Mouse (Mus musculus) intestine, embryonic 14.5 days (tissue): ENCODE results near the gene Selenom. TPM values are rescaled to one million over a fixed set of nuclear protein-coding genes. Genes with fewer than 3 reads are reported as not detected.

Experiments
- ATAC-seq: fragments of 200-750 bp; cut with Nextera tagmentation; replicated peaks from 2 replicates; pipeline ENCODE4 v1.8.0; 2017; ENCODE audit warnings: low read depth, moderate number of reproducible peaks, moderate TSS enrichment, moderate library complexity; ENCODE audit not compliant: low FRiP score, low TSS enrichment
- DNase-seq: peaks from one replicate; pipeline ENCODE4 v3.0.0-alpha.2; 2018; ENCODE audit warnings: low spot score
- H3K27ac ChIP-seq: fragments of 300-500 bp; sonication (generic); 2 replicates; pipeline ENCODE4 v1.5.1; 2014; ENCODE audit warnings: low read depth, mild to moderate bottlenecking, control low read depth
- H3K27me3 ChIP-seq: fragments of 300-500 bp; sonication (generic); replicated peaks from 2 replicates; pipeline ENCODE4 v1.6.1; 2014; ENCODE audit warnings: low read length, control low read depth; ENCODE audit not compliant: control insufficient read depth, insufficient read depth
- H3K36me3 ChIP-seq: fragments of 300-500 bp; sonication (generic); 2 replicates; pipeline ENCODE4 v1.6.1; 2014; ENCODE audit warnings: low read length, control low read depth; ENCODE audit not compliant: control insufficient read depth, insufficient read depth
- H3K4me1 ChIP-seq: fragments of 300-500 bp; sonication (generic); replicated peaks from 2 replicates; pipeline ENCODE4 v1.6.1; 2014; ENCODE audit warnings: low read length, control low read depth, mixed read lengths; ENCODE audit not compliant: control insufficient read depth, insufficient read depth
- H3K4me2 ChIP-seq: fragments of 300-500 bp; sonication (generic); 2 replicates; pipeline ENCODE4 v1.6.1; 2014; ENCODE audit warnings: low read length
- H3K4me3 ChIP-seq: fragments of 300-500 bp; sonication (generic); 2 replicates; pipeline ENCODE4 v1.5.1; 2014; ENCODE audit warnings: low read depth, low read length, control low read depth, mixed read lengths
- H3K9ac ChIP-seq: fragments of 300-500 bp; sonication (generic); 2 replicates; pipeline ENCODE4 v1.6.1; 2014; ENCODE audit warnings: mild to moderate bottlenecking, low read length
- H3K9me3 ChIP-seq: fragments of 300-500 bp; sonication (generic); 2 replicates; pipeline ENCODE4 v1.6.1; 2016; ENCODE audit warnings: low read length, control low read depth; ENCODE audit not compliant: control insufficient read depth
- WGBS: fragments of 180-500 bp; shearing (Covaris S2); extraction: QIAGEN DNeasy Blood & Tissue Kit; methylation state at CpG from one replicate; pipeline ENCODE4 v1.1.7; 2014; 5-methylcytosine and 5-hydroxymethylcytosine counted together
- polyA plus RNA-seq: library from polyadenylated mRNA; unstranded; fragments of >200 nt; fragmentation: Nextera tagmentation; extraction: Ambion mirVana; gene quantifications from 2 replicates; pipeline ENCODE4 v1.2.1, GENCODE M21; 2014

Gene Selenom
- polyA plus RNA-seq, 1 experiment from 2014 or later, result 160 TPM

DNA sequence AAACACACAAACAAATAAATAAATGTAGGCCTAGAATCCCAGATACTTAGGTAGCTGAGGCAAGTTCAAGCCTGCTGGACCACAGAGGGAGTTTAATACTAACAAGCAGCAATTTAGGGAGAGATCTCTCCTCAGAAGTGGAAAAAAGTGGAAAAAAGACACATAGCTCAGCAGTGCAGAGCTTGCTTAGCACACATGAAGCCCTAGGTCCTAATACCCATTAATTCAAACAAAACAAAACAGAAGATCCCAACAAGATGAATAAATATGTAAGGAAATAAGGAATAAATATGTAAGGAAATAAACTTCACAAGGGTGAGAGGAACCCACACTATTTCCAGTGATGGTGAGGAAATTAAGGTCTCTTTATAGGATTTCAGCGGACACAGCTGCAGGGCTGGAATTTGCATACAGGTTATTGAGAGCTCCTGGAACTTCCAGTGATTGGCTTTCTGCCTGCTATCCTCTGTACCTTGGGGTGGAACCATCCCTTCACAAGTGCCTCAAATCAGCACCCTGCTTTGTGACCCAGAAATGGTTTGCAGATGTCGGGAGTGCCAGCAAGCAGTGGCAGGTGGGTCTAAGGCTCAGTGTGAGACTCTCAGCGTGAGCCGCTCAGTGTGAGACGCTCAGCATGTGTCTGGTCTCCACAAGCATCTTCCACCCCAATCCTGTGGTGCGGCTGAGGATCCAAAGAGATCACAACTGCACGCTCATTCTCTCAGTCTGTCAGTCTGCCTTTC, 9.5 kb downstream of the Selenom start:
- ATAC-seq, result no peak

DNA sequence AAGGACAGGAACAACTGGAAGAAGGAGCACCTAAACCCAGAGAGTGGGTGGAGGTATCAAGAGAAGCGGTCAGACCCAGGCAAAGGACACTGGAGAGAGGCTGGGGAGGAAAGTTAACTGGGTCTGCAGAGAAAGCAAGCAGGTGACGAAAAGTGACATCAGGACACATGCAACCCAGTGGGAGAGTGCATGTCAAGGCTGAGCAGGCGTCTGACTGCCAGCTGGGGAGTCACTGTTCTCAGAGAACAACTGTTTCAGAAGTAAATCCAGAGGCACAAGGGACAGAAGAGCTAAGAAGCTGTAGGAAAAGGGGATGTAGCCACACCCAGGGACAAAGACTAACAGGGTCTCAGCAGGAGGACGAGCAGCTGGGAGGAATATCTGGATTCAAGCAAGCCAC, 11.1 kb downstream of the Selenom start:
- Histone ChIP-seq H3K4me3 (no peak overlapping the region), H3K4me1 (no peaks in the 10 kb centered on the region), H3K4me2 (no peak overlapping the region), H3K9me3 (no peaks in the 10 kb centered on the region), H3K36me3 (peaks cover 100% of the 10 kb centered on the region), H3K27me3 (no peaks in the 10 kb centered on the region), H3K27ac (no peak overlapping the region), H3K9ac (no peak overlapping the region)
- WGBS, result 87% methylated on average over 4 of the region's 4 CpGs
- no peak for ATAC-seq
- no peak for DNase-seq

More for the DNA sequence above, 9.5 kb downstream of the Selenom start:
- WGBS, result 87% methylated on average over 7 of the region's 7 CpGs
- peaks cover 98% of the 10 kb centered on the region for H3K36me3 ChIP-seq
- H3K4me1 ChIP-seq, result no peaks in the 10 kb centered on the region
- no peak overlapping the region for H3K4me2 ChIP-seq
- no peak for DNase-seq
- H3K9ac ChIP-seq, result no peak overlapping the region
- H3K27ac ChIP-seq, result no peak overlapping the region
- no peaks in the 10 kb centered on the region for H3K27me3 ChIP-seq
- H3K9me3 ChIP-seq, result no peaks in the 10 kb centered on the region
- H3K4me3 ChIP-seq, result no peak overlapping the region

DNA sequence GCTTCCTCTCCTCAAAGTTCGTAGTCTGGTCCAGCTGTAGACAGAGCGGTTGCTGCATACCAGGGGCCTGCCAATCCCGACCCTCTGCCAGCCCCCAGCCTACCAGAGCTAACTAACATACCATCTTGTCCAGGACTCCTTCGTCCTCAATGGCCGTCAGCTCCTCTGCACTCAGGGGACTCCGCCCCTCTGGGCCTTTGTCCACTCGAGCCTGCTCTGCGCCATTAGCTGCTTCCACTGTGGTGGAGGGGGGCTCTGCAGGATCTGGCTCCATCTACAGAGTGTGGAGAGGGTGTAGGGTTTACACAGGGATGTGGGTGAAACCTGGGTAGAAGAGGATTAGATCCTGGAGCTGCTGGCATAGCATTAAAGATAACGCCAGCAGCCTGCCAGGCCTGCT, 11.7 kb downstream of the Selenom start:
- Histone ChIP-seq H3K27me3 (no peaks in the 10 kb centered on the region), H3K27ac (no peak overlapping the region), H3K4me3 (no peak overlapping the region), H3K4me1 (no peaks in the 10 kb centered on the region), H3K9ac (no peak overlapping the region), H3K36me3 (peaks cover 100% of the 10 kb centered on the region), H3K4me2 (no peak overlapping the region), H3K9me3 (no peaks in the 10 kb centered on the region)
- ATAC-seq (no peak), DNase-seq (no peak)
- WGBS, result 81% methylated on average over 9 of the region's 9 CpGs

DNA sequence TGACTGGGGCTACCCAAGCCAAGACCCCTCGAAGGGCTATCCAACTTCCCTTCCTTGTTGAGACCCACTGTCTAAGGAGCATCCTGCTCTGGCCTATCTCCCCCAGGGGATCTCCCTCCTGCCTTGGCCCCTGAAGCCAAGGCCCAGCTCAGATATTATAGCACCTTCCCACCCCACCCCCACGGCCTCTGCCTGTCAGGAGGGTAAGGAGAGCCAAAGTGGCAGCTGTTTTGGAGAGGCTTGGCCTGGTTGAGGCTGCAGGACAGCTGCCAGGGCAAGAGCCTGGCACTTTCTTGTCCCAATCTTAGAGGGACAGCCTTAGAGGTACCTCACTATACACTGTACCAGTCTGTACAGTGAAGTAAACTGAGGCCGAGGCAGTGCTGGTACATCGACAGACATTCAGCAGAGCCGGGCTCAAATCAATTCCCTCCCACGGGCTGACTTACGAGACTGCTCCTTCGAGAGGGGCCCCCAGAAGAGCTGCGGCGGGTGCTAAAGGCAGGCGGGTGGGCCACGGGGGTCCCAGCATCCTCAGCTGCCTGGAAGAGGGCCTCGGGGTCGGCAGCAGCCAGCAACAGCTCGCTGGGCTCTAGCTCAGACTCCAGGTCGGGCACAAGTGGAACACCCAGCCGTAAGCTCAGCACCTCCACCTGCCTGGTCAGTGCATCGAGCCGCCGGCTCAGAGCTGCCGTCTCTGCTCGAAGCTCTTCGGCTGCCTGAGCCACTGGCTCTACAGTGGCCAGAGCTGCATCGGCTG, 12.7 kb downstream of the Selenom start:
- ATAC-seq, result no peak
- Histone ChIP-seq H3K4me1 (no peaks in the 10 kb centered on the region), H3K9ac (no peak overlapping the region), H3K27me3 (no peaks in the 10 kb centered on the region), H3K9me3 (no peaks in the 10 kb centered on the region), H3K27ac (no peak overlapping the region), H3K4me2 (no peak overlapping the region), H3K36me3 (peaks cover 100% of the 10 kb centered on the region), H3K4me3 (no peak overlapping the region)
- no peak for DNase-seq
- WGBS, result 91% methylated on average over 24 of the region's 24 CpGs

DNA sequence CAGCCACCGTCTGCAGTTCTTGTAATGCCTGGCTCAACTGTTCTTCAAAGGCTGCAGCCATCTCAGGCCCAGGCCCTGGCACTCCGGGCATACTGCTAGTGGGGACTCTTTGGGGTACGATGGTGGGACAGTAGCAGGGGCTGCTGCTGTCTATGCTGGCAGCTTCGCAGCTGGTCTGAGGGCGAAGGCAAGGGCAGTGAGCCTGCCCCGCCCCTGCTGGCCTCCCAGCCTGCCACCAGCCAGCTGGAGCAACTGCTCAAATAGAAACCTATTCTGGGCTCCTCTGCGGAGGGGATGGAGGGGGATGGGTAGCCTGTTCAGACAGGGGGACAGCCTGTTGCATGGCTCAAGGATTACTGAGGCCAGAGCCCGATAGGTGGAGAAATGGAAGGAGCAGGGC, 13.3 kb downstream of the Selenom start:
- Histone ChIP-seq H3K4me3 (no peak overlapping the region), H3K27me3 (no peaks in the 10 kb centered on the region), H3K36me3 (peaks cover 100% of the 10 kb centered on the region), H3K4me2 (no peak overlapping the region), H3K9me3 (no peaks in the 10 kb centered on the region), H3K4me1 (no peaks in the 10 kb centered on the region), H3K27ac (no peak overlapping the region), H3K9ac (no peak overlapping the region)
- DNase-seq (no peak), ATAC-seq (no peak)
- 89% methylated on average over 8 of the region's 8 CpGs for WGBS

DNA sequence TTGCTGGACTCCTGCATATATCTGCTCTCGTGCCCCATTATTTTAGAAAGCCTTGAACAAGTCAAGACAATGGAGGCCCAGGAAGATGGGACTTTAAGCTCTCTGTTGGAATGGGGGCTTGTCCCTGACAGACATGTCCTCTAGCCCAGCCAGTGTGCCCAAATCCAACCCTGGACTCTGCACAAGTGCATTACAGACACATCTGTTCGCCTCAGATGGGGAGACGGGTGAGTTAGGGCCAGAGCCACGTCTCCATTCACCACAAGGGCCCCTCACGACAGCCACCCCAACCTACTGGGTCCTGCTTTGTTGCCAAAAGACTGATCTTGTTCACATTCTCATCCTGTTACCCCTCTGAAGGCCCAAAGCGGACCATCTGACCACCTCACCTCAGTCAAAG, 13.7 kb downstream of the Selenom start:
- H3K27me3 ChIP-seq, result no peaks in the 10 kb centered on the region
- no peak overlapping the region for H3K4me2 ChIP-seq
- no peak for DNase-seq
- H3K36me3 ChIP-seq, result peaks cover 100% of the 10 kb centered on the region
- no peak overlapping the region for H3K9ac ChIP-seq
- WGBS, result 91% methylated on average over 6 of the region's 6 CpGs
- no peaks in the 10 kb centered on the region for H3K4me1 ChIP-seq
- no peak for ATAC-seq
- no peak overlapping the region for H3K4me3 ChIP-seq
- H3K27ac ChIP-seq, result no peak overlapping the region
- H3K9me3 ChIP-seq, result no peaks in the 10 kb centered on the region

DNA sequence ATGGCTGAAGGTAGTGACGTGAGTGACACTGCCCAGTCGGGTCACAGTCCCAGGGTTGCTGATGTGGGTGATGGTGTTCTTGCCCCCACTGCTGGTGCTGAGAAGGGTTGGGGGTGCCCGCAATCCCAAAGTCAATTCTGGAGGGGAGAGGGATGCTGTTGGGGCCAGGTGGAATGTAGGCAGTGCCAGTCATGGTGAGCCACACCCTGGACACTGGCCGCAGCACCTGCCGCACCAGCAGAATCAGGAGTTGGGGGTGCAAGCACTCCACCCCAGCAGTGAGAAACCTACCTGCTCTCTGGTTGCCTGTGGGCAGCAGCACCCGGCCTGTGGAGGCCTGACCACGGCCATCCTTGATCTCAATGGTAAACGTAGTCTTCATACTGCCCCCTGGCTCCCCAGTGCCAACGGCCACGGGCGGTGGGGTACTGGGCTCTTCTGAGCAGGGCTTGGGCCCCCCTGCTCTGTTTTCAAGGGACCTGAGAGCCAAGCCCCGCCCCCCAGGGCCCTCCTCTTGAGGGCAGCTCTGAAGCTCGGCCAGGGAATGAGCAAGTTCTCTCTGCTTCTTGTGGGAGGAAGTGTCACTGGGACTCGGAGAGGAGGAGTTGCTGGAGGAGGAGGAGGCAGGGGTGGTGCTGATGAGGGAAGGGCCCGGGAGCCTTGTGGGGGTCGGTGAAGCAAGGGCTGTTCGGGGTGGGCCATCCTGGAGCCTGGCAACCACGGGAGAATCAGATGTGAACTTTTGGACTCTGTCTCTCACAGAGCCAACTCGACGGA, 15.2 kb downstream of the Selenom start:
- DNase-seq (no peak), ATAC-seq (no peak)
- Histone ChIP-seq H3K4me3 (no peak overlapping the region), H3K4me2 (no peak overlapping the region), H3K9me3 (no peaks in the 10 kb centered on the region), H3K4me1 (peaks cover 2% of the 10 kb centered on the region; the same call in 1 of the 2 replicates), H3K27me3 (no peaks in the 10 kb centered on the region), H3K36me3 (peaks cover 98% of the 10 kb centered on the region), H3K9ac (no peak overlapping the region), H3K27ac (no peak overlapping the region)
- 77% methylated on average over 20 of the region's 20 CpGs for WGBS

DNA sequence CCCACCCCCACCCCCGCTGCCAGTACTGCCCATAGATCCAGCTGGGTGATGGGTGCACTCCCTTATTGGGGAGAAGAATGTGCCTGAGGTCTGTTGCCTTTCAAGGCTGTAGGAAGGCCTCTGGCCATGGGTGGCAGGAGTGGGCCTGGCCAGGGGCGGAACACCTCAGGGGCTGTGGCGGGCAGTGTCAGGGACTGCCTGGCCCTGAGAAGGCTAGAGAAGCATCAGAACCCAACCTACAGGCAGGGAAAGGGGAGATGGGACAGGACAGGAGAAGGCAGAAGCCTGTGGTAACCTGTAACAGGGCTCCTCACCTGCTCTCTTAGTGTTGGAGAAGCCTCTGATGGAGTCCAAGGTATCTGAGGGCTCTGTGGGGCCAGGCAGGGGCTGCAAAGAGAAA, 16.2 kb downstream of the Selenom start:
- H3K27ac ChIP-seq, result no peak overlapping the region
- H3K9me3 ChIP-seq, result no peaks in the 10 kb centered on the region
- DNase-seq (no peak), ATAC-seq (no peak)
- peaks cover 87% of the 10 kb centered on the region for H3K36me3 ChIP-seq
- no peak overlapping the region for H3K9ac ChIP-seq
- H3K27me3 ChIP-seq, result no peaks in the 10 kb centered on the region
- H3K4me2 ChIP-seq, result no peak overlapping the region
- WGBS, result 94% methylated on average over 3 of the region's 3 CpGs
- no peak overlapping the region for H3K4me3 ChIP-seq
- peaks cover 7% of the 10 kb centered on the region for H3K4me1 ChIP-seq
